Mouse (Mus musculus) hindbrain, postnatal 0 days (tissue): ENCODE measurements around the gene Hnrnpu. TPM values are rescaled to one million over a fixed set of nuclear protein-coding genes. Genes with fewer than 3 reads are reported as not detected.

Source experiments
- ATAC-seq: fragments of 200-750 bp; cut with Nextera tagmentation; 2 replicates; pipeline ENCODE4 v1.8.0; 2017; ENCODE audit warnings: mild to moderate bottlenecking, moderate TSS enrichment, moderate library complexity
- DNase-seq: peaks from one replicate; pipeline ENCODE4 v3.0.0-alpha.2; 2015; ENCODE audit warnings: low spot score
- H3K27ac ChIP-seq: fragments of 300-500 bp; sonication (generic); 2 replicates; pipeline ENCODE4 v1.5.1; 2014; ENCODE audit warnings: mild to moderate bottlenecking
- H3K27me3 ChIP-seq: fragments of 300-500 bp; sonication (generic); 2 replicates; pipeline ENCODE4 v1.6.1; 2014; ENCODE audit warnings: low read length, mixed read lengths; ENCODE audit not compliant: insufficient read depth
- H3K36me3 ChIP-seq: fragments of 300-500 bp; sonication (generic); 2 replicates; pipeline ENCODE4 v1.6.1; 2014; ENCODE audit warnings: low read length, mixed read lengths; ENCODE audit not compliant: insufficient read depth
- H3K4me1 ChIP-seq: fragments of 300-500 bp; sonication (generic); 2 replicates; pipeline ENCODE4 v1.6.1; 2014; ENCODE audit warnings: antibody characterized with exemption, low read length, mixed read lengths; ENCODE audit not compliant: insufficient read depth
- H3K4me2 ChIP-seq: fragments of 300-500 bp; sonication (generic); 2 replicates; pipeline ENCODE4 v1.6.1; 2014; ENCODE audit warnings: low read depth, mild to moderate bottlenecking, low read length, moderate library complexity, mixed read lengths
- H3K4me3 ChIP-seq: fragments of 300-500 bp; sonication (generic); 2 replicates; pipeline ENCODE4 v1.5.1; 2014; ENCODE audit warnings: low read length
- H3K9ac ChIP-seq: fragments of 300-500 bp; sonication (generic); replicated peaks from 2 replicates; pipeline ENCODE4 v1.6.1; 2014; ENCODE audit warnings: mild to moderate bottlenecking, low read length, moderate library complexity, mixed read lengths
- H3K9me3 ChIP-seq: fragments of 300-500 bp; sonication (generic); 2 replicates; pipeline ENCODE4 v1.6.1; 2016; ENCODE audit warnings: low read length, mixed read lengths
- CTCF ChIP-seq: IDR thresholded peaks from 2 replicates; pipeline ENCODE4 v1.5.1; 2016; ENCODE audit warnings: antibody characterized with exemption, control low read depth, low read depth
- WGBS: fragments of 180-500 bp; shearing (Covaris S2); extraction: QIAGEN DNeasy Blood & Tissue Kit; methylation state at CpG from one replicate; pipeline ENCODE4 v1.1.7; 2014; 5-methylcytosine and 5-hydroxymethylcytosine counted together
- polyA plus RNA-seq: library from polyadenylated mRNA; unstranded; fragments of >200 nt; fragmentation: Nextera tagmentation; extraction: Ambion mirVana; gene quantifications from 2 replicates; pipeline ENCODE4 v1.2.1, GENCODE M21; 2015
- total RNA-seq: library from RNA; depleted of rRNA; stranded (reverse); fragments of >200 nt; gene quantifications from 2 replicates; pipeline ENCODE4 v1.2.3, GENCODE M21; 2014

The Hnrnpu gene
- total and polyA plus RNA-seq, 2 experiments from 2014 or later: 113 to 185 TPM

- H3K27me3 ChIP-seq: no peaks in the 10 kb centered on the region
- no peaks in the 10 kb centered on the region for H3K9me3 ChIP-seq
- peaks cover 3% of the 10 kb centered on the region; the same call in 1 of the 2 replicates for H3K4me1 ChIP-seq
- no peak for TF ChIP-seq CTCF
- no peaks in the 10 kb centered on the region for H3K36me3 ChIP-seq
- no peak for ATAC-seq
- 87% methylated on average over 4 of the region's 4 CpGs for WGBS
- no peak for DNase-seq
- no peak overlapping the region for H3K4me3 ChIP-seq
- H3K4me2 ChIP-seq: no peak overlapping the region
- no peak overlapping the region for H3K27ac ChIP-seq
- no peak overlapping the region for H3K9ac ChIP-seq
These were observed 35.1 kb upstream of the Hnrnpu start for GRCm38 (mm10) chr1:178372681-178373080.

GRCm38 (mm10) chr1:178369272-178369651, 31.7 kb upstream of the Hnrnpu start:
- no peak for TF ChIP-seq CTCF
- ATAC-seq: peak; percentile 80
- peak; percentile 59 for DNase-seq
- Histone ChIP-seq H3K4me3 (peak overlapping the region; percentile 40), H3K4me1 (peaks cover 3% of the 10 kb centered on the region; the same call in 1 of the 2 replicates), H3K9me3 (no peaks in the 10 kb centered on the region), H3K9ac (peak overlapping the region; percentile 51), H3K36me3 (no peaks in the 10 kb centered on the region), H3K27ac (peak overlapping the region; percentile 84), H3K4me2 (peak overlapping the region; percentile 74), H3K27me3 (no peaks in the 10 kb centered on the region)
- WGBS: 2% methylated on average over 11 of the region's 11 CpGs

GRCm38 (mm10) chr1:178368548-178369271, 31.1 kb upstream of the Hnrnpu start:
- Histone ChIP-seq H3K9ac (peak overlapping the region; percentile 51), H3K9me3 (no peaks in the 10 kb centered on the region), H3K27me3 (no peaks in the 10 kb centered on the region), H3K36me3 (no peaks in the 10 kb centered on the region), H3K4me1 (peaks cover 3% of the 10 kb centered on the region; the same call in 1 of the 2 replicates), H3K4me3 (peak overlapping the region; percentile 40), H3K4me2 (peak overlapping the region; percentile 74), H3K27ac (peak overlapping the region; percentile 84)
- peak; percentile 95 for DNase-seq
- TF ChIP-seq CTCF: no peak
- WGBS: 2% methylated on average over 36 of the region's 36 CpGs
- peak; percentile 98 for ATAC-seq

GRCm38 (mm10) chr1:178368121-178368520, 30.5 kb upstream of the Hnrnpu start:
- peak overlapping the region; percentile 74; the same call in 1 of the 2 replicates for H3K4me2 ChIP-seq
- no peaks in the 10 kb centered on the region for H3K27me3 ChIP-seq
- DNase-seq: no peak
- H3K4me3 ChIP-seq: no peak overlapping the region
- H3K9ac ChIP-seq: no peak overlapping the region
- H3K4me1 ChIP-seq: peaks cover 3% of the 10 kb centered on the region; the same call in 1 of the 2 replicates
- no peak for ATAC-seq
- no peak for TF ChIP-seq CTCF
- H3K36me3 ChIP-seq: no peaks in the 10 kb centered on the region
- H3K27ac ChIP-seq: no peak overlapping the region
- WGBS: 78% methylated on average over 6 of the region's 6 CpGs
- no peaks in the 10 kb centered on the region for H3K9me3 ChIP-seq

- WGBS: 85% methylated on average over 6 of the region's 6 CpGs
These were observed 27.6 kb upstream of the Hnrnpu start for GRCm38 (mm10) chr1:178365171-178365570.

GRCm38 (mm10) chr1:178360702-178361101, 23.1 kb upstream of the Hnrnpu start:
- Histone ChIP-seq H3K4me2 (no peak overlapping the region), H3K27ac (no peak overlapping the region), H3K4me3 (no peak overlapping the region), H3K9ac (no peak overlapping the region), H3K4me1 (no peaks in the 10 kb centered on the region), H3K36me3 (no peaks in the 10 kb centered on the region), H3K9me3 (no peaks in the 10 kb centered on the region), H3K27me3 (no peaks in the 10 kb centered on the region)
- ATAC-seq (no peak), DNase-seq (no peak)
- peak; percentile 29 for TF ChIP-seq CTCF
- 37% methylated on average over 2 of the region's 2 CpGs for WGBS

More at GRCm38 (mm10) chr1:178365171-178365570, 27.6 kb upstream of the Hnrnpu start:
- Histone ChIP-seq H3K4me1 (peaks cover 3% of the 10 kb centered on the region; the same call in 1 of the 2 replicates), H3K4me2 (no peak overlapping the region), H3K9ac (no peak overlapping the region), H3K27ac (no peak overlapping the region), H3K4me3 (no peak overlapping the region), H3K9me3 (no peaks in the 10 kb centered on the region), H3K36me3 (no peaks in the 10 kb centered on the region), H3K27me3 (no peaks in the 10 kb centered on the region)
- no peak for ATAC-seq
- no peak for DNase-seq
- no peak for TF ChIP-seq CTCF

GRCm38 (mm10) chr1:178360264-178360663, 22.7 kb upstream of the Hnrnpu start:
- ATAC-seq: no peak
- Histone ChIP-seq H3K4me2 (no peak overlapping the region), H3K4me3 (no peak overlapping the region), H3K27ac (no peak overlapping the region), H3K9ac (no peak overlapping the region), H3K4me1 (no peaks in the 10 kb centered on the region), H3K27me3 (no peaks in the 10 kb centered on the region), H3K9me3 (no peaks in the 10 kb centered on the region), H3K36me3 (no peaks in the 10 kb centered on the region)
- 81% methylated on average over 11 of the region's 11 CpGs for WGBS
- DNase-seq: no peak
- TF ChIP-seq CTCF: no peak
